Mouse (Mus musculus): ENCODE results near the gene Asb16. TPM values are rescaled to one million over a fixed set of nuclear protein-coding genes. Genes with fewer than 3 reads are reported as not detected.

The Asb16 gene
- polyA plus RNA-seq, 1 experiment from 2014 or later: not detected

GRCm38 (mm10) chr11:102309821-102310617 lies 41.5 kb downstream of the Asb16 start:
- no peaks in the 10 kb centered on the region for H3K9me3 ChIP-seq (replicated peaks)
- 88% methylated on average over 22 of the region's 22 CpGs for WGBS
- peak overlapping the region; percentile 25 for H3K4me3 ChIP-seq
- peak overlapping the region; percentile 55 for H3K4me2 ChIP-seq (replicated peaks)
- H3K9ac ChIP-seq: peak overlapping the region; percentile 53
- peaks cover 81% of the 10 kb centered on the region for H3K36me3 ChIP-seq
- H3K27ac ChIP-seq: peak overlapping the region; percentile 60; the same call in 1 of the 2 replicates
- no peaks in the 10 kb centered on the region for H3K27me3 ChIP-seq
- H3K4me1 ChIP-seq: peaks cover 28% of the 10 kb centered on the region
- ATAC-seq (ENCODE audit: low FRiP score): no peak

- ATAC-seq (ENCODE audit: low FRiP score): no peak
- Histone ChIP-seq H3K36me3 (peaks cover 83% of the 10 kb centered on the region), H3K4me3 (no peak overlapping the region; the same call in none of the 2 replicates), H3K27ac (no peak overlapping the region), H3K27me3 (no peaks in the 10 kb centered on the region), H3K9me3 (replicated peaks) (no peaks in the 10 kb centered on the region), H3K4me2 (replicated peaks) (no peak overlapping the region), H3K4me1 (peaks cover 37% of the 10 kb centered on the region), H3K9ac (peak overlapping the region; percentile 32; the same call in 1 of the 2 replicates)
- WGBS: 40% methylated on average over 31 of the region's 38 CpGs
These were observed 42.5 kb downstream of the Asb16 start for GRCm38 (mm10) chr11:102310768-102311695.

DNA sequence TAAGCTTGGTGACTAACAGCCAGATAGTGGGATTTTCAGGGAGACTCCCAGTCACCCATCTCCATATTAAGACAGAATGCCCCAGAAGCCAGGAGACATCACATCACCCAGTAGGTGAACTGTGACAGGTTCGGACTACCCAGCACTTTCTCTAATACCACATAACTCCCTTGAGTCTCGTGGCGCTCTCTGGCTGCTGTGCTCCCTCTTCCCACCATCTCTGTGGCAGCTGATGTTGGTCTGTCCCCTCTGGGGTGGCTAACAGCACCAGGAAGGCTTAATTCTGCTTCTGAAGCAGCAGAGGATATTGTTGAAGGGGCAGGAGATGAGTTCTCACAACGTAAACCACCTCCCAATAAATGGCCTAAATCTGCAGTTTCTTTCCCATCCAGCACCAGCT lies 43.4 kb downstream of the Asb16 start:
- H3K4me1 ChIP-seq: peaks cover 42% of the 10 kb centered on the region
- H3K36me3 ChIP-seq: peaks cover 74% of the 10 kb centered on the region
- no peak overlapping the region for H3K4me3 ChIP-seq
- ATAC-seq (ENCODE audit: low FRiP score): no peak
- no peaks in the 10 kb centered on the region for H3K9me3 ChIP-seq (replicated peaks)
- H3K4me2 ChIP-seq (replicated peaks): no peak overlapping the region
- H3K27ac ChIP-seq: no peak overlapping the region
- no peak overlapping the region for H3K9ac ChIP-seq
- 88% methylated on average over 4 of the region's 4 CpGs for WGBS
- H3K27me3 ChIP-seq: no peaks in the 10 kb centered on the region

DNA sequence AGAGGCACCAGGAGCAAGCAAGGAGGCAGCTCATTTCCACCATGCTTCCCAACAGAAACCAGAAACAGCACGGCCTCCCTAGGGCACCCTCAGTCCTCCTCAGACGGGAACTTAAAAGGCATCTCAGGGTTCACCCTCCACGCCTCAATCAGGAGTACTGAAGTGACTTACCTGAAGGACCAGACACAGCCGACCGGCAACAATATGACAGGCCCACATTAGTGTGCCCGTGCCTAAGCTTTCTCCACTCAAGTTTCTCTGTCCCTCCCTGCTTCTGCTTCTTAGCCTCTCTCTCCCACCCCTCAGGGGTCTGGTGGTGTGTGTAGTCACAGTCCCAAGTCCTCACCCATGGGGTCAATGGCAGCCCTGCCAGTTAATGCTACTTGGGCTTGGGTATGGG lies 44.0 kb downstream of the Asb16 start:
- Histone ChIP-seq H3K27ac (no peak overlapping the region), H3K4me1 (peaks cover 42% of the 10 kb centered on the region), H3K4me2 (replicated peaks) (no peak overlapping the region), H3K9ac (no peak overlapping the region), H3K36me3 (peaks cover 68% of the 10 kb centered on the region), H3K4me3 (no peak overlapping the region), H3K9me3 (replicated peaks) (no peaks in the 10 kb centered on the region), H3K27me3 (no peaks in the 10 kb centered on the region)
- ATAC-seq (ENCODE audit: low FRiP score): no peak
- WGBS: 82% methylated on average over 6 of the region's 6 CpGs

DNA sequence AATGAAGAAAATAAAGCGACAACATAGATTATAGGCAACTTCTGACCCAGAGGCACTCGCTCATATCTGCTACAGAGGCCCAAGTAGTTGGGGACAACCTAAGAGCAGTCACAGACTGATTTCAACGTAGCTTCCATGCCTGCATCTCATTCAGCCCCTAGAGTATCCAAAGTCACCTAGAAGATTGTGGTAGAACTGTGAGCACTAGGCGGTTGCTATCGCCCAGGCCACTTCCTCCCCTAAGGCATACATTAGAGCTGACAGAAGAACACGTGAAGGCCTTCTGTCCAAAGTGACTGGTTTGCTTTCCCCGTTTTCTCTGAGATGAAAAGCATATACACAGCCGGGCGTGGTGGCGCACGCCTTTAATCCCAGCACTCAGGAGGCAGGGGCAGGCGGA lies 45.8 kb downstream of the Asb16 start:
- H3K9ac ChIP-seq: no peak overlapping the region
- H3K4me1 ChIP-seq: peaks cover 34% of the 10 kb centered on the region
- no peak overlapping the region for H3K4me3 ChIP-seq
- no peaks in the 10 kb centered on the region for H3K27me3 ChIP-seq
- no peaks in the 10 kb centered on the region for H3K9me3 ChIP-seq (replicated peaks)
- H3K27ac ChIP-seq: no peak overlapping the region
- peaks cover 57% of the 10 kb centered on the region for H3K36me3 ChIP-seq
- ATAC-seq (ENCODE audit: low FRiP score): no peak
- H3K4me2 ChIP-seq (replicated peaks): no peak overlapping the region
- WGBS: 91% methylated on average over 12 of the region's 12 CpGs

- 18% methylated on average over 14 of the region's 14 CpGs for WGBS
- peaks cover 40% of the 10 kb centered on the region for H3K36me3 ChIP-seq
- H3K9ac ChIP-seq: peak overlapping the region; percentile 100
- H3K4me3 ChIP-seq: peak overlapping the region; percentile 100
- H3K27ac ChIP-seq: peak overlapping the region; percentile 100
- H3K27me3 ChIP-seq: no peaks in the 10 kb centered on the region
- peak; percentile 8; the same call in 1 of the 2 replicates for ATAC-seq (ENCODE audit: low FRiP score)
- H3K4me2 ChIP-seq (replicated peaks): peak overlapping the region; percentile 88
- H3K9me3 ChIP-seq (replicated peaks): no peaks in the 10 kb centered on the region
- H3K4me1 ChIP-seq: peaks cover 26% of the 10 kb centered on the region
These were observed 47.4 kb downstream of the Asb16 start for GRCm38 (mm10) chr11:102315690-102316571.

DNA sequence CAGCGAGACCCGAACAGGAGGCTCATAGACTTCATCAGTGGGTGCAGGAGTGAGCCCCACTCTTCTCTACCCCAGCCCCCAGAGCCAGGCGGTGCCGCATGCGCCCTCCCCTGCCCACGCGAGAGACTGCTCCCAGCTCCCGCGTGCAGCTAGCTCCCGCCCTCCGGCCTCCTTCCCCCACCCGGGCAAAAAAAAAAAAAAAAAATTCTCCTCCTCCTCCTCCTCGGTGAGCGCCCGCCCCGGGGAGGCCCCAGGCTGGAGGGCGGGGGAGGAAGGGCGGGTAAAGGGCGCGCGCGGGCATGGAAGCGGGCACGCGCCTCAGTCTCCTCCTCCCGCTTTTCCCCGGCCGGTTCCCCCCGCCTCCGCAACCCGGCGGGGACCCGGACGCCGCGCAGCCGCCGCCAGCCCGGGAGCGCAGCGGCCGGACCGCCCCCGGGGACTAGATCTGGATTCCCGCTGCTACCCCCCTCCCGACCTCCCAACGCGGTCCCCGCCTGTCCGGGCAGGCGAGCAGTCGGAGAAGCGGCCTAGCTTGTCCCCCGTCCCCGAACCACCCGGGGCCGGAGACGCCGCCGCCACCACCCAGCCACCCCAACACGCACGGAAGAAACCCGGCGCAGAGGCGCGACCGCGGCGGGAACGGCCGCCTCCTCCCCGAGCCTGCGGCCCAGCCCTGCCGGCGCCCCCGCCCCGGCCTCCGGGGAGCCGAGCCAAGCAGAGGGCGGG lies 48.2 kb downstream of the Asb16 start:
- H3K27me3 ChIP-seq: no peaks in the 10 kb centered on the region
- H3K9ac ChIP-seq: peak overlapping the region; percentile 100
- WGBS: under 1% methylated on average over 41 of the region's 80 CpGs
- peak overlapping the region; percentile 100 for H3K27ac ChIP-seq
- peak overlapping the region; percentile 100 for H3K4me3 ChIP-seq
- ATAC-seq (ENCODE audit: low FRiP score): peak; percentile 53
- H3K36me3 ChIP-seq: peaks cover 40% of the 10 kb centered on the region
- no peaks in the 10 kb centered on the region for H3K9me3 ChIP-seq (replicated peaks)
- peaks cover 22% of the 10 kb centered on the region for H3K4me1 ChIP-seq
- H3K4me2 ChIP-seq (replicated peaks): peak overlapping the region; percentile 88

DNA sequence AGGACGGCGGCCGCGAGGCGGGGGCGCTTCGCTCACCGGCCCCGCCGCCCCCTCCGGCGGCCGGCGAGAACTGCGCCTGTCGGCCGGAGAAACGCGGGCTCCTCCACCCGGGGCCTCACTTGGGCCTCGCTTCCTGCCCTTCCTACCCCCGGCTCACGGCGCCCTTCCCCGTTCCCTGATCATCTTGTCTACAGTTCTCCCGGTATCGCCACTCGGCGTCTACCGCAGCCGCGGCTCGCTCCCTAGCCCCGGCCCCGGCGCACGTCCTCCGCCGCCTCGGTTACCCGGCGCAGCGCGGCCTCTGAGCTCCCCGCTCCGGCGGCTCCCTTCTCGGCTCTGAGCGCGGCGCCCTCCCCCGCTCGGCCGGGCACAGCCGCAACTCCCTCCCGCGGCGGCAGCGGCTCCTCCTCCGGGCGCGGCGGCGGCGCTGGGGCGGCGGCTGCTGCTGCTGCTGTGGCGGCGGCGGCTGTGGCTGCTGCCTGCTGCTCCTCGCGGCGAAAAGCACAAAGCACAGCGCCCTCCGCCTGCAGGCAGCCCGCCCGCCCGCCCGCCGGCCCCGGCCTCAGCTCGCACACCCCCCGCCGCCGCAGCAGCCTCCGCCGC lies 48.9 kb downstream of the Asb16 start:
- Histone ChIP-seq H3K36me3 (peaks cover 33% of the 10 kb centered on the region), H3K4me2 (replicated peaks) (peak overlapping the region; percentile 88), H3K4me3 (peak overlapping the region; percentile 100), H3K27me3 (no peaks in the 10 kb centered on the region), H3K9ac (peak overlapping the region; percentile 100), H3K9me3 (replicated peaks) (no peaks in the 10 kb centered on the region), H3K27ac (peak overlapping the region; percentile 100), H3K4me1 (peaks cover 22% of the 10 kb centered on the region)
- 1% methylated on average over 63 of the region's 87 CpGs for WGBS
- peak; percentile 1; the same call in 1 of the 2 replicates for ATAC-seq (ENCODE audit: low FRiP score)

DNA sequence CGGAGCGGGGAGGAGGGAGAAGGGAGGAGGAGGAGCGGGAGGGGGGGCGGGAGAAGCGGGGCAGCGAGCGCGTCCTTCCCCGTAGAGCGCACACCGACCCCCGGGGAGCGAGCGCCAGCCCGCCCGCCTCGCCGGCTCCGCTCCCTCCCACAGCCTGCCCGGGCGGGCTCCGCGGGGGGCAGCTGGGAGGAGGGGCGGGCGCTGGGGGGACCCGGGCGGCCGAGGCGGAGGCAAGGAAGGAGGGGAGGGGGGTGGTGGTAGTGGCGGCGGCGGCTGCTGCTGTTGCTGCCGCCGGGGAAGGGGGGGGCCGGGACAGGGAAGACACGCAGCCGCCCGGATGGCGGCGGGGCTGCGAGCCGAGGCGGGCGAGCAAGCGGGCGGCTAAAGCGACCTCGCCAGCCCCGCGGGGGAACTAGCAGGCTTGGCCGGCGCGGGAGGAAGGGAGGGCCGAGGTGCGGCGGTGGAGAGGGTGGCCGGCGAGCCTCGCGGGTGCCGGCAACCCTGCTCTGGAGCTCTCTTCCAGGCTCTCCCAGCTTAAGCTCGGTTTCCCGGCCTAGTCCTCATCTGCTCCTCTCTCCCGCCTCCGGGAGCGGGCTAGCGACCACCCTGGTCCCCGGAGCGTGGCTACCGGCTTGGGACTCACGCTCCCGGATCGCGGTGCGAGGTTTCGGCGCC lies 49.5 kb downstream of the Asb16 start:
- peak; percentile 50 for ATAC-seq (ENCODE audit: low FRiP score)
- no peaks in the 10 kb centered on the region for H3K27me3 ChIP-seq
- H3K4me3 ChIP-seq: peak overlapping the region; percentile 100
- peaks cover 22% of the 10 kb centered on the region for H3K4me1 ChIP-seq
- H3K9ac ChIP-seq: peak overlapping the region; percentile 100
- H3K27ac ChIP-seq: peak overlapping the region; percentile 100
- peaks cover 27% of the 10 kb centered on the region for H3K36me3 ChIP-seq
- H3K4me2 ChIP-seq (replicated peaks): peak overlapping the region; percentile 88
- under 1% methylated on average over 38 of the region's 77 CpGs for WGBS
- H3K9me3 ChIP-seq (replicated peaks): no peaks in the 10 kb centered on the region

GRCm38 (mm10) chr11:102318576-102319409 lies 50.2 kb downstream of the Asb16 start:
- under 1% methylated on average over 77 of the region's 84 CpGs for WGBS
- peak overlapping the region; percentile 88 for H3K4me2 ChIP-seq (replicated peaks)
- H3K36me3 ChIP-seq: peaks cover 19% of the 10 kb centered on the region
- H3K27me3 ChIP-seq: no peaks in the 10 kb centered on the region
- H3K4me1 ChIP-seq: peaks cover 22% of the 10 kb centered on the region
- H3K9me3 ChIP-seq (replicated peaks): no peaks in the 10 kb centered on the region
- peak overlapping the region; percentile 100 for H3K9ac ChIP-seq
- ATAC-seq (ENCODE audit: low FRiP score): no peak
- peak overlapping the region; percentile 100 for H3K4me3 ChIP-seq
- H3K27ac ChIP-seq: peak overlapping the region; percentile 100
